Mouse (Mus musculus) lung, adult 2 months (tissue): ENCODE measurements around the gene Golm1. TPM values are rescaled to one million over a fixed set of nuclear protein-coding genes. Genes with fewer than 3 reads are reported as not detected.
A peak's percentile ranks its signal among the peaks of the same experiment; 100 is the strongest.

ENCODE experiments used
- DNase-seq: peaks from one replicate; pipeline ENCODE4 v3.0.0; 2022
- H3K4me1 ChIP-seq: fragments of 200-500 bp; 2 replicates; pipeline ENCODE4 v1.6.1; 2011; ENCODE audit warnings: low read length; ENCODE audit not compliant: control insufficient read depth, insufficient read depth
- H3K4me3 ChIP-seq: fragments of 200-500 bp; replicated peaks from 2 replicates; pipeline ENCODE3; 2011; ENCODE audit warnings: low read depth, mild to moderate bottlenecking, control low read depth, low read length; ENCODE audit errors: extremely low read depth
- CTCF ChIP-seq: fragments of 200-500 bp; IDR thresholded peaks from 2 replicates; pipeline ENCODE4 v1.5.1; 2011; ENCODE audit warnings: mild to moderate bottlenecking, low read length, control low read depth; ENCODE audit not compliant: insufficient read depth
- POLR2A ChIP-seq: fragments of 200-500 bp; IDR thresholded peaks from 2 replicates; pipeline ENCODE4 v1.6.1; 2011; ENCODE audit warnings: low read depth, mild to moderate bottlenecking, control low read depth, low read length, borderline replicate concordance; ENCODE audit errors: extremely low read depth
- WGBS: fragments of 180-500 bp; shearing (Covaris S2); methylation state at CpG from one replicate; pipeline ENCODE4 v1.1.7; 2018; 5-methylcytosine and 5-hydroxymethylcytosine counted together
- polyA plus RNA-seq: library from polyadenylated mRNA; depleted of rRNA; stranded (reverse); fragments of >200 nt; gene quantifications from 2 replicates; pipeline ENCODE4 v1.2.3, GENCODE M21; 2012

The Golm1 gene
- polyA plus RNA-seq, 1 experiment, result 15.3 TPM

GRCm38 (mm10) chr13:59679306-59679705 is 3.7 kb upstream of the Golm1 start:
- no peak for TF ChIP-seq POLR2A
- WGBS, result 33% methylated on average over 4 of the region's 4 CpGs
- no peak for DNase-seq
- Histone ChIP-seq H3K4me3 (no peak overlapping the region), H3K4me1 (peaks cover 5% of the 10 kb centered on the region; the same call in 1 of the 2 replicates)

DNA sequence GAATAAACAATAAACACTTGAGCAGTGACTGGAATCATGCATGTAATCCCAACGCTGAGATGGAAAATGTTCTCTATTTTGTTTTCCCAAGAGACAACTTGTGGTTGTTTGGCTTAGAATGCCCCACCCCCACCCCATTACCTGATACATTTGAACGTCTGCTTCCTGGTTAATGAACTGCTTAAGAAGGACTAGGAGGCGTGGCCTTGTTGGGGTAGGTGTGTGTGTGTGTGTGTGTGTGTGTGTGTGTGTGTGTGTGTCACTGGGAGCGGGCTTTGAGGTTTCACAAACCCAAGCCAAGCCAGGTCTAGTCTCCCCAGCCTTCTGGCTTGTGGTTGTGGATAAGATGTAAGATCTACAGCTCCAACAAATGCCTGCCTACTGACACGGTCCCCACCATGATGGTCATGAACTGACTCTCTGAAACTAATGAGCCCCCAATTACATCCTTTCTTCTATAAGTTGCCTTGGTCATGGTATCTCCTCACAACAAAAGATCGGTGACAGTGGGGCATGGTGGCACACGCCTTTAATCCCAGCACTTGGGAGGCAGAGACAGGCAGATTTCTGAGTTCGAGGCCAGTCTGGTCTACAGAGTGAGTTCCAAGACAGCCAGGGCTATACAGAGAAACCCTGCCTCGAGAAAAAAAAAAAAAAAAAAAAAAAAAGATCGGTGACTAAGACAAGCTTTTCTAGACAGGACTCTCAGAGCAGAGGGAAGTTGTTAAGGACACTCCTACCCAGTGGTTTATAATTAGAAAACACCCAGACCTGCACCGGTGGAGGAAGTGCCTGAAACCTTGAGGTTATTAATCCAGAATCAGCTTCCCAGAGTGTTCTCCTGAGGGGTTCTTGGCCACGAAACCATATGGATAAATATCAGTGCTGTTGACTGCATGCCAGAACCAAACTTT is 962 bp upstream of the Golm1 start:
- H3K4me3 ChIP-seq, result no peak overlapping the region
- TF ChIP-seq POLR2A (no peak), CTCF (no peak)
- DNase-seq, result no peak
- peaks cover 5% of the 10 kb centered on the region; the same call in 1 of the 2 replicates for H3K4me1 ChIP-seq
- WGBS, result 56% methylated on average over 12 of the region's 12 CpGs

DNA sequence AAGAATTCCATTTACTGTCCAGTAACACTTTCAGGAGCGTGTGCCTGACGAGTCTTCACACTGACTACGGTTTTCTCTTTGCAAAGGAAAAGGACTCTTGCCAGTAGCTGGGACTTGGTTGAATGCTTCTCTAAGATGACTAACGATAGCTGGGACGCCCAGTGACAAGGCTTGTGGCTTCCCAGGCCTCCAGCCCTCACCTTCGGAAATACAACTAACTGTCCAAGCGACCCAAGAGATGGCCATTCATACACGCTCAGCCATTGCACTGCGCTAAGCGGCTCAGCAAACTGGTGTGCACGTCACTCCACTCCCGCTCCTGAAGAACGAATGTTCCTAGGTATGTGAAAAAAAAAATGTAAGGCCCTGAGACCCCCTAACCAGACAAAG is 855 bp downstream of the Golm1 start:
- WGBS, result 5% methylated on average over 13 of the region's 13 CpGs
- peaks cover 5% of the 10 kb centered on the region; the same call in 1 of the 2 replicates for H3K4me1 ChIP-seq
- H3K4me3 ChIP-seq, result peak overlapping the region; percentile 76
- no peak for TF ChIP-seq POLR2A
- TF ChIP-seq CTCF, result no peak
- DNase-seq, result peak; percentile 37

DNA sequence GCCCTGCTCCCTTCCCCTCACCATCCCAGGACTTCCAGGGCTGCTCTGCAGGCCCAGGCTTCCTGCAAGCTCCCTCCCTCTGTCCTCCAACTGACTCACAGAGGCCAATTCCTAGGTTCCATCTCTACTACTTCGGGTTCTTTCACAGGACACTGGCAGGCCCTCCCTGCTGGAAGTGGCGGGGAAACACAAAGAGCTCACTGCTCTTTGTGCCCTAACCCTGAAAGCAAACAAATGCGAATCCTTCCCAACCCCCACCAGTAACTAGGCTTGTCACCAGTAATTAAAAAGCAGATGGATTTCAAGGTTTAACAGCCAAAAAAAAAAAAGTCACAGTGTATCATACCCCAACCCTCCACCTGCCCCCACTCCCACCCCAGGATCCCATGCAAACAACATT is 1.4 kb downstream of the Golm1 start:
- 30% methylated on average over 3 of the region's 3 CpGs for WGBS
- DNase-seq, result no peak
- no peak for TF ChIP-seq CTCF
- no peak for TF ChIP-seq POLR2A
- Histone ChIP-seq H3K4me1 (peaks cover 5% of the 10 kb centered on the region; the same call in 1 of the 2 replicates), H3K4me3 (no peak overlapping the region)

DNA sequence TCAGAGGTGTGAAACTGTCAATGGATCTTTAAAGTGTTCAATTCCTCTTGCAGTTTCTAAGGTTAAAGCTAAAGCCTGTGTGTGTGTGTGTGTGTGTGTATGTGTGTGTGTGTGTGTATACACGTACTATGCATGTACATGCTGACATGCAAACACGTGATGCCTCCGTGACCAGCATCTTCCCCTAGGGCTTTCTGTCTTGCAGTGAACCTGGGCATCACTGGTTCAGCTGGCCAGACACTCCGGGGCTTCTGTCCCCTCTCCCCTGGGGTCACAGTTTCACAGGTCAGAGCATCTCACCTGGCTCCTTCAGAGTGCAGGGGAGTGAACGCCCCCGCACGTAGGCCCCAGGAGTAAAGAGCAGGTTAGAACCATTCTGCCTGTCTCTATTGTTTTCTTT is 2.0 kb downstream of the Golm1 start:
- no peak for TF ChIP-seq CTCF
- TF ChIP-seq POLR2A, result no peak
- WGBS, result 88% methylated on average over 7 of the region's 7 CpGs
- Histone ChIP-seq H3K4me3 (no peak overlapping the region), H3K4me1 (peaks cover 7% of the 10 kb centered on the region; the same call in 1 of the 2 replicates)
- no peak for DNase-seq

- H3K4me1 ChIP-seq, result peaks cover 10% of the 10 kb centered on the region
- 70% methylated on average over 6 of the region's 6 CpGs for WGBS
- DNase-seq, result no peak
- no peak overlapping the region for H3K4me3 ChIP-seq
- TF ChIP-seq CTCF (no peak), POLR2A (no peak)
These were observed 3.4 kb downstream of the Golm1 start for GRCm38 (mm10) chr13:59672248-59672647.

GRCm38 (mm10) chr13:59671521-59671920 is 4.1 kb downstream of the Golm1 start:
- Histone ChIP-seq H3K4me3 (no peak overlapping the region), H3K4me1 (peaks cover 10% of the 10 kb centered on the region)
- DNase-seq, result no peak
- WGBS, result 84% methylated on average over 2 of the region's 2 CpGs
- TF ChIP-seq CTCF (no peak), POLR2A (no peak)

DNA sequence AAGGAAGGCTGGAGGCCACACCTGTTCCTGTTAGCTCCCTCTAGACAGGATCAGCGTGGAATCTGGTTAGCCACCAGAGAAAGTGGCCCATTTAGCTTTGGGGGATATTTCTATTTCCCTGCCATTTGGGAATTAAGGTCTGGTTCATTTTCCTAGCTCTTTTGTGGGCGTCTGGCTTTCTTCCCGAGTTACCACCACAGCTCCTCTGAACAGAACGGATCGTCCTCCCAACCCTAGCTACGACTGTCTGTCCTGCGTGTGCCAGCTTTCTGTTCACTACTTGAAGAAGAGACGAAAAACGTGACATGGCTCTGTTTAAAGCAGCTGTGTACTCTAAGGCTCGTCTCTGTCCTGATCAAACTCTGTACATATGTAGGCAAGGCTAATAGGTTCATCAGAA is 5.7 kb downstream of the Golm1 start:
- TF ChIP-seq POLR2A (no peak), CTCF (no peak)
- Histone ChIP-seq H3K4me1 (peaks cover 10% of the 10 kb centered on the region), H3K4me3 (no peak overlapping the region)
- DNase-seq, result no peak
- WGBS, result 90% methylated on average over 10 of the region's 10 CpGs

GRCm38 (mm10) chr13:59668501-59669093 is 7.0 kb downstream of the Golm1 start:
- DNase-seq, result peak; percentile 62
- Histone ChIP-seq H3K4me1 (peaks cover 5% of the 10 kb centered on the region), H3K4me3 (no peak overlapping the region)
- 9% methylated on average over 11 of the region's 11 CpGs for WGBS
- TF ChIP-seq CTCF (no peak), POLR2A (peak; percentile 49; the same call in 1 of the 2 replicates)
